Mouse (Mus musculus) olfactory bulb, adult 2 months (tissue): ENCODE measurements around the gene Gm47955. TPM values are rescaled to one million over a fixed set of nuclear protein-coding genes. Genes with fewer than 3 reads are reported as not detected.
"Not testable (repeated sequence)": the region's sequence is repeated elsewhere in the genome, so short reads cannot be mapped to it uniquely, and the experiment has no call there.

Source experiments
- H3K27ac ChIP-seq: fragments of 200-500 bp; 2 replicates; pipeline ENCODE4 v1.5.1; 2012; ENCODE audit warnings: low read depth, low read length; ENCODE audit not compliant: insufficient read depth
- H3K4me1 ChIP-seq: fragments of 200-500 bp; 2 replicates; pipeline ENCODE4 v1.6.1; 2012; ENCODE audit warnings: low read length; ENCODE audit not compliant: control insufficient read depth, insufficient read depth
- H3K4me3 ChIP-seq: fragments of 200-500 bp; 2 replicates; pipeline ENCODE4 v1.5.1; 2012; ENCODE audit warnings: mild to moderate bottlenecking, low read depth, low read length, moderate library complexity; ENCODE audit not compliant: insufficient read depth
- CTCF ChIP-seq: fragments of 200-500 bp; IDR thresholded peaks from 2 replicates; pipeline ENCODE4 v1.5.1; 2012; ENCODE audit warnings: low read depth, mild to moderate bottlenecking, low read length, moderate library complexity; ENCODE audit not compliant: insufficient read depth
- POLR2A ChIP-seq: fragments of 200-500 bp; IDR thresholded peaks from 2 replicates; pipeline ENCODE4 v1.6.1; 2012; ENCODE audit warnings: mild to moderate bottlenecking, low read depth, low read length, moderate library complexity; ENCODE audit not compliant: insufficient read depth
- WGBS: fragments of 180-500 bp; shearing (Covaris S2); methylation state at CpG from one replicate; pipeline ENCODE4 v1.1.7; 2018; 5-methylcytosine and 5-hydroxymethylcytosine counted together
- polyA plus RNA-seq: library from polyadenylated mRNA; stranded (reverse); fragments of >200 nt; gene quantifications from 2 replicates; pipeline ENCODE4 v1.2.4, GENCODE M21; 2012; ENCODE audit warnings: low replicate concordance; ENCODE audit not compliant: missing spikeins, insufficient read depth, insufficient read length

Gene Gm47955
- polyA plus RNA-seq = not detected in 2 replicates

GRCm38 (mm10) chr1:82959870-82960385, at the start of gene Gm47955:
Gene Gm47955, plus strand, starts transcription at chr1:82960286.
- TF ChIP-seq POLR2A (no peak), CTCF (no peak)
- WGBS = 91% methylated on average over 11 of the region's 11 CpGs
- H3K4me1 ChIP-seq = no peaks in the 10 kb centered on the region
- H3K4me3 ChIP-seq = no peak within 1 kb of the TSS
- H3K27ac ChIP-seq = no peak within 1 kb of the TSS

GRCm38 (mm10) chr1:82913025-82913424, 47.1 kb upstream of the Gm47955 start, which contains the start of gene A030005L19Rik:
Gene A030005L19Rik, plus strand, starts transcription at chr1:82913325.
- TF ChIP-seq POLR2A (no peak), CTCF (no peak)
- Histone ChIP-seq H3K4me3 (no peak within 1 kb of the TSS), H3K4me1 (no peaks in the 10 kb centered on the region; the same call in 1 of the 2 replicates), H3K27ac (no peak within 1 kb of the TSS)
- 87% methylated on average over 3 of the region's 3 CpGs for WGBS

- H3K4me3 ChIP-seq, H3K27ac ChIP-seq, H3K4me1 ChIP-seq: not testable (repeated sequence)
- 98% methylated on average over 5 of the region's 5 CpGs for WGBS
Measured at GRCm38 (mm10) chr1:82913434-82913833, 46.7 kb upstream of the Gm47955 start.

- TF ChIP-seq CTCF (no peak), POLR2A (no peak)
- Histone ChIP-seq H3K4me3 (no peak within 1 kb of the TSS), H3K4me1 (no peaks in the 10 kb centered on the region), H3K27ac (no peak within 1 kb of the TSS)
- 80% methylated on average over 6 of the region's 6 CpGs for WGBS
Measured at GRCm38 (mm10) chr1:82924650-82925049, 35.4 kb upstream of the Gm47955 start, which contains the start of gene A030014E15Rik. Gene A030014E15Rik, plus strand, starts transcription at chr1:82924917.

GRCm38 (mm10) chr1:82930558-82930957, 29.5 kb upstream of the Gm47955 start:
- H3K4me1 ChIP-seq, H3K27ac ChIP-seq, H3K4me3 ChIP-seq: not testable (repeated sequence)
- 87% methylated on average over 3 of the region's 3 CpGs for WGBS

- no CpG with 5 or more reads among the region's 6 CpGs for WGBS
- not testable (repeated sequence) for H3K27ac ChIP-seq, H3K4me3 ChIP-seq, H3K4me1 ChIP-seq
Measured at GRCm38 (mm10) chr1:82931326-82931725, 28.8 kb upstream of the Gm47955 start, which contains the start of gene Gm6217. Gene Gm6217, minus strand, starts transcription at chr1:82931399.

GRCm38 (mm10) chr1:82938666-82939065, 21.4 kb upstream of the Gm47955 start:
- 95% methylated on average over 5 of the region's 5 CpGs for WGBS
- TF ChIP-seq CTCF (no peak), POLR2A (no peak)
- no peaks in the 10 kb centered on the region for H3K4me1 ChIP-seq
- H3K4me3 ChIP-seq = no peak overlapping the region
- no peak overlapping the region for H3K27ac ChIP-seq

- H3K27ac ChIP-seq, H3K4me1 ChIP-seq, H3K4me3 ChIP-seq: not testable (repeated sequence)
- 93% methylated on average over 2 of the region's 2 CpGs for WGBS
Measured at GRCm38 (mm10) chr1:82942505-82942904, 17.6 kb upstream of the Gm47955 start.

GRCm38 (mm10) chr1:82943295-82943694, 16.8 kb upstream of the Gm47955 start, which contains the start of gene A030003K21Rik:
Gene A030003K21Rik, minus strand, starts transcription at chr1:82943388.
- WGBS = no CpG with 5 or more reads among the region's 6 CpGs
- not testable (repeated sequence) for H3K4me3 ChIP-seq, H3K4me1 ChIP-seq, H3K27ac ChIP-seq

GRCm38 (mm10) chr1:82946029-82946428, 14.1 kb upstream of the Gm47955 start:
- H3K27ac ChIP-seq, H3K4me3 ChIP-seq, H3K4me1 ChIP-seq: not testable (repeated sequence)
- 90% methylated on average over 2 of the region's 2 CpGs for WGBS
